Mouse (Mus musculus): Measurements from ENCODE around the gene Pigs.

The Pigs gene

GRCm38 (mm10) chr11:78367456-78368225 lies 39.4 kb downstream of the Pigs start:
- DNase-seq = no peak

- no peak for DNase-seq
These were observed 42.2 kb downstream of the Pigs start for GRCm38 (mm10) chr11:78370389-78370788.

DNA sequence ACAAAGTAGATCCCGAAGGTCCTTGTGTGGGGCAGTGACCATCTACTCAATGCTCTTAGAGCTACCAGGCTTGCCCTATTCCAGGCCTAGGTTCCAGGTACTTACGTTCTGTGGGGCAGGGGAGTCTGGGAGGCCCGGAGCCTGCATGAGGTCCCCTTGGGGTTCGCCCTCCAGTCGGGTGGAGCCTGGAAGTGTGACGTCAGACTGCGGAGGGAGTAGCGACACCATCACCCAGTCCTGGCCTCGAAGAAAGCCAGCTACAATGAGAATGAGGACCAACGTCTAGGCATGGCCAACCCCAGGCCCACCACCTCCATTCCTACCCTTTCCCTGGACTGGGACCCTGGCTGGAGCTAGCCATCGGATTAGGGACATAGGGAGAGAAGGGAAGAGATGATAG lies 43.5 kb downstream of the Pigs start:
- DNase-seq = no peak

- no peak for DNase-seq
These were observed 44.0 kb downstream of the Pigs start for GRCm38 (mm10) chr11:78372166-78372565.

GRCm38 (mm10) chr11:78372610-78373009 lies 44.4 kb downstream of the Pigs start:
- DNase-seq = peak; percentile 48

DNA sequence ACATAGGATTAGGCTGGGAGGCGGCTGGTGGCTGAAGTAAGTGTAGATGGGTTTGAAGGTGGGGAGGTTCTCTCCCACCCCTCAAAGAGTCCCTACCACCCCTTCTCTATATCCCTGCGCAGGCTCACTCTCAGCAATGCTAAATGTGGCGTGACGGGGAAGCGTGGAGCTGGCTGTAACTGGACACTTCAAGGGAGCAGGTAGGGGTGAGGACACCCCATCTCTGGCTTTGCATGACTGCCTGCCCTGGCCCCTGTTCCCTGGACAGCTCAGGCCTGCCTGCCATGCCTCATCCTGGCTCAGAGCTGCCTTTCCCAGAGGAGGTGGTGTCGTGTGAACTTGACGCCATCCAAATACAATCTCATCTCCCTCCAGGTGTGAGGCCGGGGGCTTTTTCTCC lies 45.9 kb downstream of the Pigs start:
- DNase-seq = no peak

GRCm38 (mm10) chr11:78377549-78378159 lies 49.4 kb downstream of the Pigs start:
- DNase-seq = no peak

DNA sequence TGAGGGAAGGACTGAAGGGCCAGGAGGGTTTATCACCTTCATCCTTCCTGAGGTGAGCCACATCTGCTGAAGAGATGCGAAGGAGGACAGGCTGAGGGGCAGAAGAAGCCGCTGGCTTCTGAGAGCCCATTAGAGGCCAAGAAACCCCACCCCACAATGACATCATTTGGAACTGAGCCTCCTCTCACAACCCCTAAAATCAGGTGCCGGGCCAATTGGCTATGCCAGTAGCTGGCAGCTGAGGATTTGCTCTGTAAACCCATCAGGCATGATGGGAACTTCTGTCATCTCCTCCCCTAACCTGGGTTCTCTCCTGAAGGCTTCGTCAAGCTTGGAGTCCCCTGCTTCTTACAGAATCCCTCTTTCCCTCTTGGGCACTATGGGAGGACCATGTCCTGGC lies 52.1 kb downstream of the Pigs start:
- DNase-seq = no peak

DNA sequence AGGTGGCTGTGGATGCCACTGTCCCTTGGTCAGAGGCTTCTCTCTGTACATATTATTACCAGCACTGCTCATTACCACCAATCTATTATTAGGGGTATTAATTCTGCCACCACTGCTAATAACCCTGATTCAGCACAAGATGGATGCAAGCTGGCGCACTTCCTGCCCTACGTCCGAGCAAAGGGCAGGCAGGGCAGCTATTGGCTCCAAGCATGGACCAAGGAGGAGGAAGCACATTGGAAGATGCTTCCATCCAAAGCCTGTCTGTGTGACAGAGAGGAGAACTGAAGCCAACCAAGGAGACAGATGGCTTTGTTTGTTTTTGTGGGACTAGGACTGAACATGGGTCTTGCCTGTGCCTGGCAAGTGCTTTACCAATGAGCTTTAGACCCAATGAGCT lies 52.8 kb downstream of the Pigs start:
- no peak for DNase-seq

DNA sequence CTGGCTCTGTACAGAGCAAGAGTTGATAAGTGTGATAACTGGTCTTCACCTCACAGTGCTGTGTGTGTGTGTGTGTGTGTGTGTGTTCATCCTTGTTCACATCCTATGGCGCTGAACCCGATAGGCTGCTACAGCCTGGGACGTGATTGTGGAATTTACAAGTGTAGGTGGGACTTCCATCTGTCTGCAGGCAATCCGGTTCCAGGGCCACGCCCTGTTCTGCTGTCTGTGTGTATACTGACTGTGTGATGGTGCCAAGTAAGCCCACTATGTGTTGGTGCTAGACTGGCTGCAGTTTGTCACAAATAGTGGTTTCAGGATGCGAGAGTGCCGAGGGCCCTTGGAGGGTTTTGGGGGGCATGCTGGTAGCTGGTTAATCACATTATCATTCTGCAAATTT lies 54.1 kb downstream of the Pigs start:
- no peak for DNase-seq

DNA sequence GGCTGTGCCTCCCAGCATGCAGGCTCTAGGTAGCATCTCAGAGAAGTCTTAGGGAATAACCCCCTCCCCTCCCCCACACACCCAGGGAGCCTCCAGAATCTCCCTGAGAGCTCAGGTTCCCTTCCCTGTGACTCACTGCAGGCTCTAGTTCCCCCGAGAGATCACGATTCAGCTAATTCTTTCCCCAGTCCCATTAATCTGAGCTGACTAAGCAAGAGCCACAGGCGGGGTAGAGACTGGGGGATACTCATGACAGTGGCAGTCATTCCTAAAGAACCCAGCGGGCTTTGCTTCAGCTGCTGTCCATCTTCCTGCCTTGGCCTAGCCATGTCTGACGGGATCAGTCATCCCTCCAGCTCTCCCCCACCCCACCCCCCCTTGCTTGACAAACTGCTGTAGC lies 54.5 kb downstream of the Pigs start:
- DNase-seq = no peak

DNA sequence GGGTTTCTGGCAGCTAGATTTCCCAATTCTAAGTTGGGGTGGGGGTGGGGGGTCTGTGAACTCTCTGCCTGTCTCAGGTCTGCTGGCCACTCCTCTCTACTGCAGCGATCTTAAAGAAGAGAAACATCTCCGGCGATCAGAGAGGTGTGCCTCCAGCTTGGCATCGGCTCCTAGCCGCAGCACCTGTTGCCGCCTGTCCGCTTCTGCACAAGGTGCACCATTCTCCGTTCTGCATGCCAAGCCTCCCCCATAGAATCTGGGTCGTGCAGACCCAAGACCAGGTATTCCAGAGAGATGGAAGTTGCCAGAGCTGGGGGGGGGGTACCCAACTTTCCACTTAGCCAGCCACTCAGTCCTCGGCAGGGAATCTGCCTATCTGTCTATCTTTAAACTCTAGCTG lies 57.6 kb downstream of the Pigs start:
- DNase-seq = no peak

- no peak for DNase-seq
These were observed 58.4 kb downstream of the Pigs start, which contains the start of gene Foxn1 for GRCm38 (mm10) chr11:78386508-78387043. Foxn1 (minus strand) TSS chr11:78386558.

Measured in kidney, adult 11 months (tissue).